In genomic region chr10:25386868-25387267, GRCm38 (mm10) we compare ENCODE assay signal across 13 mouse cellular contexts. TPM values are rescaled to one million over a fixed set of nuclear protein-coding genes. Genes with fewer than 3 reads are reported as not detected.
DNase-seq lines count a peak whose midpoint lies in the region; ATAC-seq and TF ChIP-seq lines count a peak whose summit lies in the region.
"Had no signal": no experiment of that assay in that cellular context is flagged by ENCODE, and none has a peak within 500 bp of the region (broad histone marks: within the 10 kb centered on the region; RNA-seq: fewer than 3 reads in every experiment).

No protein-coding gene starts in this region.

- H3K4me1 ChIP-seq in embryonic facial prominence, embryonic 10.5 days, result peaks cover 45% of the 10 kb centered on the region
- H3K4me1 ChIP-seq in kidney, embryonic 15.5 days, result peaks cover 29% of the 10 kb centered on the region
- H3K4me1 ChIP-seq in lung, embryonic 14.5 days (ENCODE audit: insufficient read depth), result peaks cover 20% of the 10 kb centered on the region
- no peaks in the 10 kb centered on the region for H3K4me1 ChIP-seq in forebrain, embryonic 16.5 days (replicated peaks; ENCODE audit: control insufficient read depth, insufficient read depth, low read length)

- peak overlapping the region; percentile 72 for H3K27ac ChIP-seq in embryonic facial prominence, embryonic 10.5 days (replicated peaks)
- peak overlapping the region; percentile 37 for H3K27ac ChIP-seq in kidney, embryonic 15.5 days
- H3K27ac ChIP-seq in lung, embryonic 14.5 days (ENCODE audit: low read depth), result peak overlapping the region; percentile 83
- no peak overlapping the region for H3K27ac ChIP-seq in forebrain, embryonic 16.5 days (ENCODE audit: low read length)
- H3K27ac ChIP-seq: hindbrain, embryonic 12.5 days had no signal

- H3K4me3 ChIP-seq in embryonic facial prominence, embryonic 10.5 days, result no peak overlapping the region
- no peak overlapping the region for H3K4me3 ChIP-seq in kidney, embryonic 15.5 days (replicated peaks)
- no peak overlapping the region for H3K4me3 ChIP-seq in lung, embryonic 14.5 days (ENCODE audit: low read depth, low read length)
- no peak overlapping the region for H3K4me3 ChIP-seq in forebrain, embryonic 16.5 days (replicated peaks; ENCODE audit: low read length)
- H3K4me3 ChIP-seq: hindbrain, embryonic 12.5 days had no signal

- H3K36me3 ChIP-seq in embryonic facial prominence, embryonic 10.5 days (replicated peaks), result no peaks in the 10 kb centered on the region
- no peaks in the 10 kb centered on the region for H3K36me3 ChIP-seq in kidney, embryonic 15.5 days
- H3K36me3 ChIP-seq in lung, embryonic 14.5 days (ENCODE audit: insufficient read depth), result no peaks in the 10 kb centered on the region
- no peaks in the 10 kb centered on the region for H3K36me3 ChIP-seq in forebrain, embryonic 16.5 days (ENCODE audit: control insufficient read depth, insufficient read depth)
- H3K36me3 ChIP-seq: G1E; hindbrain, embryonic 12.5 days had no signal

- no peak overlapping the region for H3K9ac ChIP-seq in kidney, embryonic 15.5 days
- no peak overlapping the region for H3K9ac ChIP-seq in lung, embryonic 14.5 days
- no peak overlapping the region for H3K9ac ChIP-seq in forebrain, embryonic 16.5 days (replicated peaks; ENCODE audit: low read depth, low read length)
- H3K9ac ChIP-seq: hindbrain, embryonic 12.5 days had no signal

- TF ChIP-seq CTCF in lung, embryonic 14.5 days (IDR thresholded peaks at IDR 0.05; ENCODE audit: low read depth), result no peak

- DNase-seq in heart, adult 11 months, result peak; percentile 95
- DNase-seq in heart, postnatal 4 days, result no peak
- DNase-seq in embryonic facial prominence, embryonic 10.5 days (ENCODE audit: low spot score), result no peak
- DNase-seq in lung, embryonic 14.5 days, result peak; percentile 68
- no peak for DNase-seq in layer of hippocampus, postnatal 36 days
- no peak for DNase-seq in retina, embryonic 14.5 days (ENCODE audit: low spot score)
- DNase-seq: cerebellum, postnatal 25 days; layer of hippocampus, adult 9-11 months; right cerebral cortex, postnatal 25 days had no signal

- ATAC-seq in kidney, embryonic 15.5 days (replicated peaks; ENCODE audit: low FRiP score), result no peak
- peak; percentile 74 for ATAC-seq in lung, embryonic 14.5 days (ENCODE audit: insufficient read depth)
- ATAC-seq in forebrain, embryonic 16.5 days, result no peak; the same call in 1 of the 2 replicates

- no peaks in the 10 kb centered on the region for H3K9me3 ChIP-seq in embryonic facial prominence, embryonic 10.5 days
- H3K9me3 ChIP-seq in kidney, embryonic 15.5 days (replicated peaks), result no peaks in the 10 kb centered on the region
- no peaks in the 10 kb centered on the region for H3K9me3 ChIP-seq in lung, embryonic 14.5 days (ENCODE audit: low read depth, low read length)
- no peaks in the 10 kb centered on the region for H3K9me3 ChIP-seq in forebrain, embryonic 16.5 days (ENCODE audit: control insufficient read depth, low read length)
- H3K9me3 ChIP-seq: G1E; hindbrain, embryonic 12.5 days had no signal

- WGBS in embryonic facial prominence, embryonic 10.5 days, result 81% methylated on average over 4 of the region's 4 CpGs
- 70% methylated on average over 4 of the region's 4 CpGs for WGBS in kidney, embryonic 15.5 days
- 40% methylated on average over 4 of the region's 4 CpGs for WGBS in lung, embryonic 14.5 days
- WGBS in forebrain, embryonic 16.5 days, result 70% methylated on average over 4 of the region's 4 CpGs

- H3K4me2 ChIP-seq in kidney, embryonic 15.5 days, result no peak overlapping the region
- H3K4me2 ChIP-seq in lung, embryonic 14.5 days, result peak overlapping the region; percentile 29; the same call in 1 of the 2 replicates
- no peak overlapping the region for H3K4me2 ChIP-seq in forebrain, embryonic 16.5 days (ENCODE audit: low read length)
- H3K4me2 ChIP-seq: hindbrain, embryonic 12.5 days had no signal

- no peaks in the 10 kb centered on the region for H3K27me3 ChIP-seq in embryonic facial prominence, embryonic 10.5 days (replicated peaks; ENCODE audit: low read depth, poor library complexity, severe bottlenecking)
- H3K27me3 ChIP-seq in kidney, embryonic 15.5 days, result no peaks in the 10 kb centered on the region
- H3K27me3 ChIP-seq in lung, embryonic 14.5 days (ENCODE audit: insufficient read depth, low read length), result no peaks in the 10 kb centered on the region
- H3K27me3 ChIP-seq in forebrain, embryonic 16.5 days (replicated peaks; ENCODE audit: control insufficient read depth, insufficient read depth, low read length), result no peaks in the 10 kb centered on the region
- H3K27me3 ChIP-seq: hindbrain, embryonic 12.5 days had no signal

RNA-seq across cellular contexts. Expression of gene Epb41l2, which starts 27.3 kb away (rescaled TPM):
- total RNA-seq in heart, postnatal 4 days (2021), result 10 to 100 TPM; 90.5 to 91.5 TPM
- 47.3 and 52.9 TPM in 2 replicates for polyA plus RNA-seq in embryonic facial prominence, embryonic 10.5 days (2016; fragmentation: Nextera tagmentation; extraction: Ambion mirVana)
- 66.5 and 67.7 TPM in 2 replicates for polyA plus RNA-seq in kidney, embryonic 15.5 days (2015; fragmentation: Nextera tagmentation; extraction: Ambion mirVana)
- 104 and 105 TPM in 2 replicates for polyA plus RNA-seq in lung, embryonic 14.5 days (2014; fragmentation: Nextera tagmentation; extraction: Ambion mirVana)
- 10 to 100 TPM; 84.6 to 89.0 TPM for total RNA-seq in layer of hippocampus, postnatal 36 days (2021)
- polyA plus RNA-seq in forebrain, embryonic 16.5 days (2015; fragmentation: Nextera tagmentation; extraction: Ambion mirVana), result 20.8 and 23.5 TPM in 2 replicates
- polyA plus RNA-seq: G1E had no signal

Comparison
In these comparisons a context has a peak if more than half of its experiments do, and no peak if none do; other contexts are left out.
1. DNase-seq: peak in heart, adult 11 months (single experiment) and lung, embryonic 14.5 days (single experiment); none in heart, postnatal 4 days (single experiment), embryonic facial prominence, embryonic 10.5 days (single experiment), layer of hippocampus, postnatal 36 days (0 of 2) and retina, embryonic 14.5 days (single experiment).